Mouse (Mus musculus): Measurements from ENCODE around the gene Pipox.
A peak's percentile ranks its signal among the peaks of the same experiment; 100 is the strongest.

Pipox gene

DNA sequence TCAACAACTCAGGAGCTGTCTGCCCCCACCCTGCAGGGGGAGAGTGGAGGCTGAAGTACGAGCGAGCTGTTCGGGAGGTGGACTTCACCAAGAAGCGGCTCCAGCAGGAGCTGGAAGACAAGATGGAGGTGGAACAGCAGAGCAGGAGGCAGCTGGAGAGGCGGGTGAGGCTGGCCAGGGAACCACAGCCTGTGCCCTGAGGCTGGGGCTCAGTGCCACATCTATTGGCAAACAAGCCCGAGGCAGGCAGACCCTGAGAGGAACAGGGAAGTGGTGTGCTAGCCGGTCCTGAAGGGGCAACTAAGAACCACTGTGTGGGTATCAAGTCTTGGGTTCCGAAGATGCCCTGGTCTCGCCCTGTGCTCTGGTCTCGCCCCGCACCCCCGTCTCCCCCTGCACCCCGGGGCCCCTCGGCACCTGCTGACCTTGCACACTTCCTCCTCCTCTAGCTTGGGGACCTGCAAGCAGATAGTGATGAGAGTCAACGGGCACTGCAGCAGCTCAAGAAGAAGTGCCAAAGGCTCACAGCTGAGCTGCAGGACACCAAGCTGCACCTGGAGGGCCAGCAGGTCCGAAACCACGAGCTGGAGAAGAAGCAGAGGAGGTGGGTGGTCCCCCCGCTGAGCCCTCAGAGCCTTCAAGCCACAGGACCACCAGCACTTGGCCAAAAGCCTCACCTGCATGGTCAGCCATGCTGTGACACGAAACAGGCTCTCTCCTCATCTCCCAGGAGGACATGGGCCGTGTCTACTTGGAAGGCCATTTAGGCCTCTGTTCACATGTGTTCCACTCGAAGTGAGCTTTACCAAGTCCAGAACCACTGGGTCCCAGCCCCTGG lies 50.6 kb downstream of the Pipox start:
- DNase-seq, result no peak

DNA sequence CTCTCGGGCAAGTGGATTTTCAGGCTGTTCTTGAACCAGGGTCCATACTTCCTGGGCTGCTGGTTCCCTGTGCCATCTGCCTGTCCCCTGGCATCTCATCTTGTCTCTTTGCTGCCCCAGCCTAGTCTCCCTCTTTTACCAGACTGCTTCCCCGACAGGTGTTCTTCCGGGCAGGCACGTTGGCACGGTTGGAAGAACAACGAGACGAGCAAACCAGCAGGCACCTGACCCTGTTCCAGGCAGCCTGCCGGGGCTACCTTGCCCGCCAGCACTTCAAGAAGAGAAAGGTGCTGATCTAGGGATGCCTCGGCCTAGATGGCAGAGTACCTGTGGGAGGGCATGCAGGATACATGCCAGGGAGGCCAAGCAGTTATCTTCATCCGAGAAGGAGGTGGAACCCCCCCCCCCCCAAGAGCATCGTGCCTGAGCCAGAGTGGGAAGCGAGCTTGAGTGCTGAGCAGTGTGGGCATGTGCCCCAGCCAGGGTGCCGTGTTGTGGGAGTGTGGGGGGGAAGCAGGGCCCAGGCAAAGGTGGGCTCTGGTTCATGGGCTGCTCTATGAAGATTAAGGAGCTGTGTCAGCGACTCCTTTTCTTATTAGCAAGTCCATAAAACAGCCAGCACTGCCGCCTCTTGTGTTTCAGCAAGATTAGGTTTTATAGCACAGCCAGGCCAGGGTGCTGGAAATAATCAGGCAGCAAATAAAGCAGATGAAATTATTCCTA lies 53.2 kb downstream of the Pipox start:
- no peak for DNase-seq

DNA sequence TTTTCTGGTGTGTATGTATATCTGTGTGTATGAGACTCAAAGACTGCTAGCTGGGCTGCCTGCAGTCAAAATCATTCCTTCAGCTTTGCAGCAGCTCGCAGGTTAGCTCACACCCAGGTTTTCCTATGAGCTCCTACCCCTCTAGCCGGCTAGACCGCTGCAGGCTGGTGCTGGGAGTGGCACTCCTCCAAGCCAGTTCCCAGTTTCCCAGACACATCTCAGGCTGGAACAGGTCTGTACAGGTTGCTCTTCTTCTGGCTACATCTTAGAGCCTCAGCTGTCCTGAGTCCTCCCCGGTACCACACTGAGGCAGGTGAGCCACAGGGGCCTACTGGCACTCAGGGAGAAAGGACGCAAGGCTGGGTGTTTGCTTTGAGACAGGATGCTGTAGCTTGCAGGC lies 56.0 kb downstream of the Pipox start:
- peak in 1 of 2 experiments; percentile 61 for DNase-seq

DNA sequence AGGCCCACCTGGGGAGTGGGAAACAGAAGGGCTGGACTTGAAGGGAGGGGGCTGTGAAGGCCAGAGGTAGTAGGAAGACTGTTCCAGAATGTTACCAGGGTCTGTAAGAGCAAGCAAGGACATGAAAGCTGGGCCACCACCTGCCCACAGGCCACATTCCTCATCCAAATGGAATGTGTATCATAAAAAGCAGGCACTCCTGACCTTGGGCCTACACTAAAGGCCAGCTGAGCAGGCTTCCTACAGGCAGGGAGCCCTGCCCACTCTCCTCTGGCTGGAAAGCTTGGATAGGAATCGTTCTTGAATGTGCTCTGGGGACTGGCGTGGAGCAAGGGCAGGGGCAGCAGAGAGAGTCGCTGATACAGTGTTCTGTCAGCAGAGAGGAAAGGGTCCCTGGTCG lies 57.1 kb downstream of the Pipox start:
- DNase-seq, result peak; percentile 52 to 83

- no peak for DNase-seq
Measured at GRCm38 (mm10) chr11:77836290-77836689, 57.6 kb downstream of the Pipox start.

DNA sequence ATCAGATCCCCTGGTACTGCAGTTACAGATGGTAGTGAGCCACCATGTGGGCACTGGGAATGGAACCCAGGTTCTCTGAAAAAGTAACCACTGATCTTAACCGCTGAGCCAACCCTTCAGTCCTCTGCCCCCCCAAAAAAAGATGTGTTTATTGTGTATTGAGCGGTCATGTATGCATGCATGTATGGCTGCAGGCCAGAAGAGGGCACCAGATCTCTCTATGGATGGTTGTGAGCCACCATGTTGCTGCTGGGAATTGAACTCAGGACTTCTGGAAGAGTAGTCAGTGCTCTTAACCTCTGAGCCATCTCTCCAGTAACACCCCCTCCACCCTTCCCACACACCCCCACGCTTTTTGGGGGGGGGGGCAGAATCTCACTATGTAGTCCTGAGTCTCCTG lies 58.8 kb downstream of the Pipox start:
- DNase-seq, result no peak

DNA sequence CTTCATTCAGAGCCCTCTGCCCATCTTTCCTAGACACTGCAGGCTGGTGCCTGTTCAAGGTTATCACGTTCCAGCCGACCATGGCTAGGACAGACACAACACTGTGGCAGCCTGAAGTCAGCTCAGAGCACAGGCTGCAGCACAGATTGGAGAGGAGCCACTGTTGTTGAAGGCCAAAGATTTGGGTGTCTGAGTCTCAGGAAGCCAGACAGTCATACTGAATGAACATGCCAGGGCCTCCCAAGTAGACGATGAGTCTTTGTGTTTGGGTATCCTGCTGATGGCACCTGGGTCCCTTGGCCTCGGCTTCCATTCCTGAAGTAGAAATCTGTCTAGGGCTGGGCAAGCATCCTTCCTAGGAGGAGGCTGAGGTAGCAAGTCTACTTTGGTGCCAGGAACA lies 61.4 kb downstream of the Pipox start:
- no peak for DNase-seq

- peak; percentile 24 to 78 for DNase-seq
Measured at GRCm38 (mm10) chr11:77830875-77831274, 63.0 kb downstream of the Pipox start.

All from kidney, postnatal 25 days (tissue).